Mouse (Mus musculus): ENCODE measurements around the gene Fam76b.

Gene Fam76b

GRCm38 (mm10) chr9:13867646-13868045, 40.1 kb downstream of the Fam76b start:
- DNase-seq (ENCODE audit: extremely low spot score, low spot score): no peak

- no peak for DNase-seq (ENCODE audit: extremely low spot score, low spot score)
These were observed 44.1 kb downstream of the Fam76b start for GRCm38 (mm10) chr9:13871631-13872030.

- no peak for DNase-seq (ENCODE audit: extremely low spot score, low spot score)
These were observed 46.8 kb downstream of the Fam76b start for GRCm38 (mm10) chr9:13874359-13874758.

GRCm38 (mm10) chr9:13875340-13875739, 47.8 kb downstream of the Fam76b start:
- DNase-seq (ENCODE audit: extremely low spot score, low spot score): no peak

GRCm38 (mm10) chr9:13880761-13881160, 53.2 kb downstream of the Fam76b start:
- DNase-seq (ENCODE audit: extremely low spot score, low spot score): no peak

- no peak for DNase-seq (ENCODE audit: extremely low spot score, low spot score)
These were observed 55.0 kb downstream of the Fam76b start for GRCm38 (mm10) chr9:13882478-13882877.

- no peak for DNase-seq (ENCODE audit: extremely low spot score, low spot score)
These were observed 61.5 kb downstream of the Fam76b start for GRCm38 (mm10) chr9:13888981-13889380.

GRCm38 (mm10) chr9:13889657-13890056, 62.1 kb downstream of the Fam76b start:
- peak; percentile 84 for DNase-seq (ENCODE audit: extremely low spot score, low spot score)

GRCm38 (mm10) chr9:13890171-13890570, 62.7 kb downstream of the Fam76b start:
- no peak for DNase-seq (ENCODE audit: extremely low spot score, low spot score)

- DNase-seq (ENCODE audit: extremely low spot score, low spot score): no peak
These were observed 64.4 kb downstream of the Fam76b start for GRCm38 (mm10) chr9:13891888-13892287.

GRCm38 (mm10) chr9:13893044-13893443, 65.5 kb downstream of the Fam76b start:
- no peak for DNase-seq (ENCODE audit: extremely low spot score, low spot score)

- DNase-seq (ENCODE audit: extremely low spot score, low spot score): no peak
These were observed 67.0 kb downstream of the Fam76b start for GRCm38 (mm10) chr9:13894491-13894890.

GRCm38 (mm10) chr9:13894936-13895335, 67.4 kb downstream of the Fam76b start:
- DNase-seq (ENCODE audit: extremely low spot score, low spot score): no peak

GRCm38 (mm10) chr9:13896055-13896454, 68.5 kb downstream of the Fam76b start:
- DNase-seq (ENCODE audit: extremely low spot score, low spot score): no peak

GRCm38 (mm10) chr9:13898510-13899305, 71.2 kb downstream of the Fam76b start:
- DNase-seq (ENCODE audit: extremely low spot score, low spot score): no peak

GRCm38 (mm10) chr9:13902030-13902429, 74.5 kb downstream of the Fam76b start:
- DNase-seq (ENCODE audit: extremely low spot score, low spot score): no peak

GRCm38 (mm10) chr9:13904091-13904779, 76.7 kb downstream of the Fam76b start:
- no peak for DNase-seq (ENCODE audit: extremely low spot score, low spot score)
